Mouse (Mus musculus): ENCODE results near the gene Insm2. TPM values are rescaled to one million over a fixed set of nuclear protein-coding genes. Genes with fewer than 3 reads are reported as not detected.
"Not testable (repeated sequence)": the region's sequence is repeated elsewhere in the genome, so short reads cannot be mapped to it uniquely, and the experiment has no call there.

Gene Insm2
- not detected in 2 replicates for polyA plus RNA-seq (2012; rRNA removed)
- 0.07 and 0.26 TPM in 2 replicates for polyA plus RNA-seq (2014; fragmentation: Nextera tagmentation; extraction: Ambion mirVana)

DNA sequence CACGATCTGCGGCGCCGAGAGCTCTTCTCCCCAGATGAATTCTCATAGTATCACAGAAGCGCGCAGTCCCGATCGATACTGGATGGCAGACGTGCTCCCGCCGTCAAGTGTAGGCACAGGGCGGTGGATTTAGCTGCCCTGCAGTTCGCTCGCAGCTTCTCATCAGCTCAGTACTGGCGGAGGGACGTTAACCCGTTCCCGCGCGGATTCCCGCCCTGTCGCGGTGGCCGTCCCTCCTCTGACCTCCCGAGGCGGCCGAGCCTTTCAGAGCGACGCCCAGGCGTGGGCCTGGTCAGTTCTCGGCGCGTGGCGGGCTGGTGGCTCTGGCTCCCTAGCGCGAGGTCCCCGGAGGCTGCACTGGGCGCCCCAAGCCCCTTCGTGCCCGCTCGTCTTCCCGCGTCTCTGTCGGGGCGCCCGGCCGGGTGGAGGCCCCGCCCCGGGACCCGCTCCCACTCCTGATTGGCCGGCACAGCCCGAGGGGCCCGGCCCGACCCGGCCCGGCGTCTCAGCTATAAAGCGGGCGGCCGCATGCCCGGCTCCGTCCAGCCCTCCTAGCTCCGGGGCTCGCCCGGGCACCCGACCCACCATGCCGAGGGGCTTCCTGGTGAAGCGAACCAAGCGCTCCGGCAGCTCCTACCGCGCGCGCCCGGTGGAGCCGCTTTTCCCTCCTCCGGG lies at the start of gene Insm2:
Gene Insm2 (plus strand): TSS at position 541 of the 675 bp plus-strand sequence.
- no peak for TF ChIP-seq POLR2A (IDR thresholded peaks at IDR 0.05; ENCODE audit: borderline replicate concordance, extremely low read depth, insufficient read depth, insufficient read length)
- under 1% methylated on average over 39 of the region's 77 CpGs for WGBS
- Histone ChIP-seq H3K36me3 (ENCODE audit: control insufficient read depth, insufficient read depth, low read length) (no peaks in the 10 kb centered on the region; the same call in 1 of the 2 replicates), H3K4me1 (ENCODE audit: control insufficient read depth, insufficient read depth, low read length) (peaks cover 14% of the 10 kb centered on the region), H3K27ac (replicated peaks; ENCODE audit: low read depth, low read length) (no peak within 1 kb of the TSS), H3K4me2 (replicated peaks; ENCODE audit: low read depth, low read length, severe bottlenecking) (peak within 1 kb of the TSS; percentile 66), H3K27me3 (ENCODE audit: control insufficient read depth, insufficient read depth, low read length) (peaks cover 47% of the 10 kb centered on the region), H3K9ac (ENCODE audit: low read depth, low read length, severe bottlenecking) (no peak within 1 kb of the TSS), H3K9me3 (ENCODE audit: control insufficient read depth, low read length) (no peaks in the 10 kb centered on the region), H3K4me3 (replicated peaks; ENCODE audit: low read length) (peak within 1 kb of the TSS; percentile 40)
- ATAC-seq (ENCODE audit: low FRiP score, low read depth): no peak
- no peak for DNase-seq (ENCODE audit: low spot score)

DNA sequence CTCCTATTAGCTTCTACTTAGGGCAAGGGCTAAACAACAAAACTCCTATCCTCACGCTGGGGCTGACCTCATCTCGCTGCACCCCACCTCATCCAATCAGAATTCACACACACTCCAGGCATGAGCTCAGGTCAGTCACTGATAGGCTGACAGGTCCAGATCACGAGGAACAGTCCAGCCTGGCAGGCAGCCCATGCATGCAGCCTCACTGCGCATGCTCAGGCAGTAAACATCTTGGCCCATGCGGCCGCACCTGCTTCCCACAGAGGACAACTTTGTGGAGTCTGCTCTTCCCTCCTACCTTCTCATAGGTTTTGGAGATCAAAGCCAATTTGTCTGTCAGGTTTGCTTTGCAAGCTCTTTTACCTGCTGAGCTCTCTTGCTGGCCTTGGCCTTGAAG lies 44.3 kb upstream of the Insm2 start:
- not testable (repeated sequence) for H3K36me3 ChIP-seq (ENCODE audit: control insufficient read depth, insufficient read depth, low read length); H3K9me3 ChIP-seq (ENCODE audit: control insufficient read depth, low read length); DNase-seq (ENCODE audit: low spot score); H3K27me3 ChIP-seq (ENCODE audit: control insufficient read depth, insufficient read depth, low read length); H3K27ac ChIP-seq (replicated peaks; ENCODE audit: low read depth, low read length); H3K9ac ChIP-seq (ENCODE audit: low read depth, low read length, severe bottlenecking); ATAC-seq (ENCODE audit: low FRiP score, low read depth); H3K4me2 ChIP-seq (replicated peaks; ENCODE audit: low read depth, low read length, severe bottlenecking); H3K4me3 ChIP-seq (replicated peaks; ENCODE audit: low read length); H3K4me1 ChIP-seq (ENCODE audit: control insufficient read depth, insufficient read depth, low read length)
- 70% methylated on average over 6 of the region's 6 CpGs for WGBS

DNA sequence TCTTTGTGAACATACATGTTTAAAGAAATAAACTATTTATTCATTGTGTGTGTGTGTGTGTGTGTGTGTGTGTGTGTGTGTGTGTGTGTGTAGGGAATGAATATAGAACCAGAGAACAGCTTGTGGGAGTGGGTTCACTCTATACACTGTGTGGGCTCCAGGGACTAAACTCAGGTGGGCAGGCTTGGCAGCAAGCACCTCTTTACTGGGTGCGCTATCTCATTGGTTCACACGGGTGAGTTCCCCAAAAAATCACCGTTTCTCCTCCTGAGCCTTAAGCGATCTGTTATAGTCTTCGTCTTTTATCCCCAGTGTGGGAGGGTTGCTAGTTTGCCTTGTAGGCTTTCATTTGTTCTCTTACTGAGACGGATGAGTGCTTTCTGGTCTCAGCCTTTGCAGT lies 41.4 kb upstream of the Insm2 start:
- no peak overlapping the region for H3K9ac ChIP-seq (ENCODE audit: low read depth, low read length, severe bottlenecking)
- no peak overlapping the region for H3K4me2 ChIP-seq (replicated peaks; ENCODE audit: low read depth, low read length, severe bottlenecking)
- no peaks in the 10 kb centered on the region for H3K4me1 ChIP-seq (ENCODE audit: control insufficient read depth, insufficient read depth, low read length)
- no peak for ATAC-seq (ENCODE audit: low FRiP score, low read depth)
- H3K27ac ChIP-seq (replicated peaks; ENCODE audit: low read depth, low read length): no peak overlapping the region
- no peak for DNase-seq (ENCODE audit: low spot score)
- no peak overlapping the region for H3K4me3 ChIP-seq (replicated peaks; ENCODE audit: low read length)
- no peaks in the 10 kb centered on the region for H3K36me3 ChIP-seq (ENCODE audit: control insufficient read depth, insufficient read depth, low read length)
- H3K27me3 ChIP-seq (ENCODE audit: control insufficient read depth, insufficient read depth, low read length): no peaks in the 10 kb centered on the region
- TF ChIP-seq POLR2A (IDR thresholded peaks at IDR 0.05; ENCODE audit: borderline replicate concordance, extremely low read depth, insufficient read depth, insufficient read length): no peak
- no peaks in the 10 kb centered on the region for H3K9me3 ChIP-seq (ENCODE audit: control insufficient read depth, low read length)
- WGBS: 86% methylated on average over 6 of the region's 6 CpGs

DNA sequence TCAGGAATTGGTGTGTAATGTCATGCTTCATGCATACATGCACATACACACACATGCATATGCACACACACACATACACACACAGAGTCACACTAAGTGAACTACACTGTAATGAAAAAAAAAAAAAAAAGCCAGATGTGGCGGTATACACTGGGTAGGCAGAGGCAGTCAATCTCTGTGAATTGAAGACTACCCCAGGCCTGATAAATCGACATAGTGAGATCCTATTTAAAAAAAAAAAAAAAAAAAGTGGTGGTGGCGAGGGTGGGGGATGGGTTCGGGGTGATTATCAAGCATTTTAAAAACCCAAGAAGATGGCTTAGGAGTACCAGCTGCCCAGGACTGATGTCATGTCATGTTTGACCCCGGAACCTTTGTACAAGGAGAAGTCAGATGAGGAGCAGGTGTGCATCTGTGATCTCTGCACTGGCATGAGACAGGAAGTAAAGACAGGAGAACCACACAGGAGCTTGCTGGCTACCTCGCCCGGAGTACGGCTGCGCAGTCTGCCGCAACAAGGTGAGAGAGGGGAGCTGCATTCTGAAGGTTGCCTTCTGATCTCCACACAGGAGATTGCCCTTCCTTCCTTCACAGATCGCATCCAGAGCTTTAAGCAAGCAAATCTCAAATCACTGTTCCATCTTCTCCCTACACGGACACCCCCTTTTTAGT lies 39.9 kb upstream of the Insm2 start:
- no peak overlapping the region for H3K27ac ChIP-seq (replicated peaks; ENCODE audit: low read depth, low read length)
- H3K9ac ChIP-seq (ENCODE audit: low read depth, low read length, severe bottlenecking): no peak overlapping the region
- no peak for TF ChIP-seq POLR2A (IDR thresholded peaks at IDR 0.05; ENCODE audit: borderline replicate concordance, extremely low read depth, insufficient read depth, insufficient read length)
- H3K4me1 ChIP-seq (ENCODE audit: control insufficient read depth, insufficient read depth, low read length): no peaks in the 10 kb centered on the region
- H3K4me2 ChIP-seq (replicated peaks; ENCODE audit: low read depth, low read length, severe bottlenecking): no peak overlapping the region
- no peak for ATAC-seq (ENCODE audit: low FRiP score, low read depth)
- no peak for DNase-seq (ENCODE audit: low spot score)
- no peaks in the 10 kb centered on the region for H3K27me3 ChIP-seq (ENCODE audit: control insufficient read depth, insufficient read depth, low read length)
- WGBS: 85% methylated on average over 12 of the region's 12 CpGs
- no peaks in the 10 kb centered on the region for H3K36me3 ChIP-seq (ENCODE audit: control insufficient read depth, insufficient read depth, low read length)
- H3K9me3 ChIP-seq (ENCODE audit: control insufficient read depth, low read length): no peaks in the 10 kb centered on the region
- no peak overlapping the region for H3K4me3 ChIP-seq (replicated peaks; ENCODE audit: low read length)

DNA sequence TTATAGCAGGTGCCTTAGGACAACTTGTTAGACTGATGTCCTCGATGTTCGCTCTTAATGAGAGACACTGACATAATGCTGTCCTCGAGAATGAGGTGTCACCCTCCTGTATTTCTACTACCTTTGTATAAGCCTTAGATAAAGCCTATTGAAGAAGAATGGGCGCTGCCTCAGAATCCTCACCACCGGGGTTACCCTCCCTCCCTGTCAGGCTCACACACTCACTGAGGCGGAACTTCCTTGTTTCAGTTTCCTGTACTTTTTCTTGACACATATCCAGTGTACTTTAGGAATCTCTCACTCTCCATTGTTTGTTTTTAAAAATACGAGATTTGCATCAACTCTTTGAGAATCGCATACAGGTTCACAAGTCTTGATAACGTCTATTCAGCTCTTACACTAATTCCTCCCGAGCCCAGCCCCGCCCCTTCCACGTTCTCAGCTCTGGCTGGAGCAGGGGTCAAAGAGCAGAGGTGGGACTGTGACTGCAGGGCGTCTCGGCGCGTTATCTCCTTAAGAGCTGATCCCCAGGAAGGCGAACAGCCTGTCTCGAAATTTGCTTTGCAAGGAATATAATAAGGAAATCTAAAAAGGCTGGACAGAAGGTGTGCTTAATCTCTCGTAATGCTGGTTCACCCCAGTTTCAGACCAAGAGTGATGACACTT lies 39.1 kb upstream of the Insm2 start:
- peak overlapping the region; percentile 16 for H3K4me3 ChIP-seq (replicated peaks; ENCODE audit: low read length)
- H3K27me3 ChIP-seq (ENCODE audit: control insufficient read depth, insufficient read depth, low read length): no peaks in the 10 kb centered on the region
- TF ChIP-seq POLR2A (IDR thresholded peaks at IDR 0.05; ENCODE audit: borderline replicate concordance, extremely low read depth, insufficient read depth, insufficient read length): no peak
- DNase-seq (ENCODE audit: low spot score): no peak
- ATAC-seq (ENCODE audit: low FRiP score, low read depth): no peak
- H3K4me2 ChIP-seq (replicated peaks; ENCODE audit: low read depth, low read length, severe bottlenecking): peak overlapping the region; percentile 35
- no peak overlapping the region for H3K27ac ChIP-seq (replicated peaks; ENCODE audit: low read depth, low read length)
- no peaks in the 10 kb centered on the region for H3K4me1 ChIP-seq (ENCODE audit: control insufficient read depth, insufficient read depth, low read length)
- WGBS: 19% methylated on average over 19 of the region's 19 CpGs
- H3K9me3 ChIP-seq (ENCODE audit: control insufficient read depth, low read length): no peaks in the 10 kb centered on the region
- 0 out of 2 replicates have a peak overlapping the region, but pooled peaks have one; percentile 21 for H3K9ac ChIP-seq (ENCODE audit: low read depth, low read length, severe bottlenecking)
- H3K36me3 ChIP-seq (ENCODE audit: control insufficient read depth, insufficient read depth, low read length): no peaks in the 10 kb centered on the region
